Mouse (Mus musculus) lung, adult 2 months (tissue): ENCODE measurements around the gene Ptch2.

ENCODE experiments used
- CTCF ChIP-seq: fragments of 200-500 bp; IDR thresholded peaks from 2 replicates; pipeline ENCODE4 v1.5.1; 2011; ENCODE audit warnings: mild to moderate bottlenecking, low read length, control low read depth; ENCODE audit not compliant: insufficient read depth
- POLR2A ChIP-seq: fragments of 200-500 bp; IDR thresholded peaks from 2 replicates; pipeline ENCODE4 v1.6.1; 2011; ENCODE audit warnings: low read depth, mild to moderate bottlenecking, control low read depth, low read length, borderline replicate concordance; ENCODE audit errors: extremely low read depth

DNA sequence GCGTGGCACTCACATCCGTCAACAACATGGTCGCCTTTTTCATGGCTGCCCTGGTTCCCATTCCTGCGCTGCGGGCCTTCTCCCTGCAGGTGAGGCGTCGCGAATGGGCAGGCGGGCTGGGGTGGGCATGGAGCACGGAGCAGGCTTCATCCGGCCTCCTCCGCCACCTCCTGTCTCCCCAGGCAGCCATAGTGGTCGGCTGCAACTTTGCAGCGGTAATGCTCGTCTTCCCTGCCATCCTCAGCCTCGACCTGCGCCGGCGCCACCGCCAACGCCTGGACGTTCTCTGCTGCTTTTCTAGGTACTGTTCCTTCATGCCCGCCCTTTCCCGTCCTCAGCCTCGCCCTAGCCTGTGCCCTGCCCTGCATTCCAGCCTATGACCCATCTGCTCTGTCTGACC is 13.5 kb downstream of the Ptch2 start:
- TF ChIP-seq POLR2A (no peak), CTCF (no peak)
